Mouse (Mus musculus): ENCODE measurements around the gene Dnajc6. TPM values are rescaled to one million over a fixed set of nuclear protein-coding genes. Genes with fewer than 3 reads are reported as not detected.

Gene Dnajc6
- polyA plus RNA-seq, 1 experiment: 1.9 TPM

DNA sequence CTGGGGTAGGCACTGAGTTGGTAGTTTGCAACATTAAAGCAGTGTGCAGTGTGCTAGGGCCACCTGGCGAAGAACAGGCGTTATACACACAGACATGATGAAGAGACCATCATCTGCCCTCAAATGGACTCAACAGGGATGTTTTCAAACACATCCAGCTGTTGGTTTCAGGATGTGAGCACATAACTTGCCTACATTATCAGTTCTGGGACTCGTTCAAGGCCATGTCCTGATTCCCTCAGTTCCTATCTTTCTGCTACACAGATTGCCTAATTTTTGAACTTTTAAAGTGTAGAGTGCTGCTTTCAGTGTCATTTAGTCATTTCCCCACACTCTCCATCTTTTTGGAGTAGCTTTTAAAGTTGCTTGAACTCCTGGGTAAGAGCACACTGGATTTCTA is 186.6 kb downstream of the Dnajc6 start:
- WGBS: 72% methylated on average over 3 of the region's 3 CpGs
- Histone ChIP-seq H3K4me1 (ENCODE audit: control insufficient read depth, insufficient read depth, low read length) (no peaks in the 10 kb centered on the region), H3K4me3 (replicated peaks; ENCODE audit: extremely low read depth, low read depth, low read length) (no peak overlapping the region)
- no peak for DNase-seq
- TF ChIP-seq POLR2A (IDR thresholded peaks at IDR 0.05; ENCODE audit: borderline replicate concordance, extremely low read depth, low read depth, low read length) (no peak), CTCF (IDR thresholded peaks at IDR 0.05; ENCODE audit: insufficient read depth, low read length) (no peak)

GRCm38 (mm10) chr4:101684821-101685220 is 188.4 kb downstream of the Dnajc6 start:
- no peak for DNase-seq
- H3K4me1 ChIP-seq (ENCODE audit: control insufficient read depth, insufficient read depth, low read length): peaks cover 3% of the 10 kb centered on the region
- WGBS: 82% methylated on average over 3 of the region's 3 CpGs
- TF ChIP-seq CTCF (IDR thresholded peaks at IDR 0.05; ENCODE audit: insufficient read depth, low read length) (no peak), POLR2A (IDR thresholded peaks at IDR 0.05; ENCODE audit: borderline replicate concordance, extremely low read depth, low read depth, low read length) (no peak)
- H3K4me3 ChIP-seq (replicated peaks; ENCODE audit: extremely low read depth, low read depth, low read length): no peak overlapping the region

DNA sequence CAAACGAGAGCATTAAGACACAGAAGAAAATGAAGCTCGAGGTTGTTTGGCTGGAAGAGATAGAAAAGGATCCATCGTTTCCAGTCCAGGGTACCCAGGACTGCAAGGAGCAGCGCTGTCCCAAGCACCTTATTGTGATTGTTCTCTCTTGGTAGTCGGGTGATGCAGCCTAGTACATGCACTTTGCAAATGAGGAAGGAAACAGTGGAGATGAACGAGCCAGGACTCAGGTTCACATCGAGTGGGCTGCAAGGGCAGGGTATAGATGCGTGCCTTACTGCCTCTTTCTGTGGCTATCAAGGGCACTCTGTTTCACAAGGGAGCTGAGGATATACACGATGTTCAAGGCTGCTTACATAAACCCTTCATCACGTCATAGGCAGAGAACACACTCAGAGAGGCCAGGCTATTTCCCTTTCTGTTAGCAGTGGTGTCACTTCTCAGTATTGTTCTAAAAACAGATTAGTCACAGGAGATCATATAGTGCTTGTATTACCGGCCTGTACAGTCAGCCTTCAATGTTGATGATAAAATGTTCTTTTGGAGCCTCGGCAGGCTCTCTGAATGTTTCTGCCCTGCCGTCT is 189.9 kb downstream of the Dnajc6 start:
- peaks cover 3% of the 10 kb centered on the region for H3K4me1 ChIP-seq (ENCODE audit: control insufficient read depth, insufficient read depth, low read length)
- no peak for DNase-seq
- TF ChIP-seq CTCF (IDR thresholded peaks at IDR 0.05; ENCODE audit: insufficient read depth, low read length): no peak
- no peak for TF ChIP-seq POLR2A (IDR thresholded peaks at IDR 0.05; ENCODE audit: borderline replicate concordance, extremely low read depth, low read depth, low read length)
- WGBS: 54% methylated on average over 13 of the region's 13 CpGs
- H3K4me3 ChIP-seq (replicated peaks; ENCODE audit: extremely low read depth, low read depth, low read length): no peak overlapping the region

GRCm38 (mm10) chr4:101689241-101689640 is 192.8 kb downstream of the Dnajc6 start:
- H3K4me1 ChIP-seq (ENCODE audit: control insufficient read depth, insufficient read depth, low read length): peaks cover 9% of the 10 kb centered on the region
- 61% methylated on average over 4 of the region's 4 CpGs for WGBS
- TF ChIP-seq CTCF (IDR thresholded peaks at IDR 0.05; ENCODE audit: insufficient read depth, low read length) (no peak), POLR2A (IDR thresholded peaks at IDR 0.05; ENCODE audit: borderline replicate concordance, extremely low read depth, low read depth, low read length) (no peak)
- DNase-seq: no peak
- H3K4me3 ChIP-seq (replicated peaks; ENCODE audit: extremely low read depth, low read depth, low read length): no peak overlapping the region

GRCm38 (mm10) chr4:101689645-101690044 is 193.2 kb downstream of the Dnajc6 start:
- WGBS: 35% methylated on average over 5 of the region's 5 CpGs
- no peak for DNase-seq
- H3K4me3 ChIP-seq (replicated peaks; ENCODE audit: extremely low read depth, low read depth, low read length): no peak overlapping the region
- H3K4me1 ChIP-seq (ENCODE audit: control insufficient read depth, insufficient read depth, low read length): peaks cover 11% of the 10 kb centered on the region
- no peak for TF ChIP-seq POLR2A (IDR thresholded peaks at IDR 0.05; ENCODE audit: borderline replicate concordance, extremely low read depth, low read depth, low read length)
- no peak for TF ChIP-seq CTCF (IDR thresholded peaks at IDR 0.05; ENCODE audit: insufficient read depth, low read length)

Other genes starting within 250 kb of the Dnajc6 start
- gene Jak1, start 231.4 kb upstream of the Dnajc6 start, polyA plus RNA-seq (2012; rRNA removed): 45.2 and 55.1 TPM in 2 replicates
- gene Ak4, start 77.4 kb upstream of the Dnajc6 start, polyA plus RNA-seq (2012; rRNA removed): 1.6 and 1.7 TPM in 2 replicates
- gene Leprot, start 151.1 kb downstream of the Dnajc6 start, polyA plus RNA-seq (2012; rRNA removed): 81.5 and 107 TPM in 2 replicates
- gene Lepr, start 220.8 kb downstream of the Dnajc6 start, polyA plus RNA-seq (2012; rRNA removed): 8.6 and 13.6 TPM in 2 replicates

Measured in lung, adult 2 months (tissue).